Mouse (Mus musculus) activated CD4-positive, CD25-positive, alpha-beta regulatory T cell, adult 4 months (primary cell): ENCODE measurements around the gene Gm10100. TPM values are rescaled to one million over a fixed set of nuclear protein-coding genes. Genes with fewer than 3 reads are reported as not detected.
"Not testable (repeated sequence)": the region's sequence is repeated elsewhere in the genome, so short reads cannot be mapped to it uniquely, and the experiment has no call there.

Source experiments
- ATAC-seq: one replicate; pipeline ENCODE4 v1.8.0; 2017
- polyA plus RNA-seq, 2 experiments: library from polyadenylated mRNA; unstranded; fragments of 100-300 nt; shearing (Covaris generic); gene quantifications; one replicate each; pipeline ENCODE4 v1.2.1; 2017

The Gm10100 gene
- polyA plus RNA-seq, 2 experiments from 2014 or later = not detected

DNA sequence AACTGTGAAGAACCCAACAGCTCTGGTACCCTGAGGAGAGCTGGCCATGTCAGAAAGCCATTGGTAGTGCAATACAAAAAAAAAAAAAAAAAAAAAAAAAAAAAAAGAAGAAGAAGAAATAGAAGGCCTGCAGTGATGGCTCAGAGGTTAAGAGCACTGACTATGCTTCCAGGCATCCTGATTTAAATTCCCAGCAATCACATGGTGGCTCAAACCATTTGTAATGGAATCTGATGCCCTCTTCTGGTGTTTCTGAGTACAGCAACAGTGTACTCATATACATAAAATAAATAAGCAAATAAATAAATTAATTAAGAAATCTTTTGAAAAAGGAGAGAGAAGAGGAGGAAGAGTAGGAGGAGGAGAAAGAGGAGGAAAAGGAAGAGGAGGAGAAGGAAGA lies 27.2 kb downstream of the Gm10100 start:
- ATAC-seq = no peak

DNA sequence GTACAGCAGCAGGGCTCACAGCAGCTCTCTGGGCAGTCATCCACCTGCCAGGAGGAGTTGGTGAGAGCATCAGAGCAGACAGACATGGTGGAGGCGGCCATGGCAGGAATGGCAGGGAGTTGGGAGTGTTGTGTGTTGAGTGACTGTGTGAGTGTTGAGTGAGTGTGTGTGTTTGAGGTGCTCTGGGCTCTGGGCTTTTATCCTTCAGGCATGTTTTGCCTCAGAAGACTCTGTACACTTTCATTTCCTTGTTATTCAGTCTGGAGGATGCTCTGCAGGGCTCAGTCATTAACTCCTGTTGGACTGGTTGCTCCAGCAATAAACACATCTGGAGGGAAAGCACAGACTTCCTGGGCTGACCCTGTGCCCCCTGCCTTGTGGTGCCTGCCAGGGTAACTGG lies 33.3 kb downstream of the Gm10100 start, which contains the start of gene Gm3233:
TSS of gene Gm3233 (minus strand) at position 101 of the 400 bp plus-strand sequence.
- not testable (repeated sequence) for ATAC-seq

DNA sequence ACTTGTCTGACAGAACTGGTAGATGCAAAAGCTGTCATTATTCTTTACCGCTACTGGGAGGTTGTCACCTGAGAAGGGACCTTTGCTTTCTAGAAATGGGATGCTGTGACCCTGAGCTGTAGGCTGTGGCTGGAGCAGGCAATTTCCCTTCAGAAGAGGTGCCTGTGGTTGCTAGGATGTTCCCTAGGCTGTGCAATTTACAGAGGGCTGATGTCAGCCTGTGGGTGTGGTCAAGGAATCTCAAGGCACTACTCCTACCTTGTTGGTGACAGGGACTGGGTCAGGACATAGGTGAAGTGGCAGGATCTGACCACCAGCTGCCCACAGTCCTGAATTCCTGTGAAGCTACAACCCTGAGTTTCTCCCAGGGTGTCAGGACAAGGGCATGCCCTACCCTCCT lies 43.4 kb downstream of the Gm10100 start:
- ATAC-seq = no peak

DNA sequence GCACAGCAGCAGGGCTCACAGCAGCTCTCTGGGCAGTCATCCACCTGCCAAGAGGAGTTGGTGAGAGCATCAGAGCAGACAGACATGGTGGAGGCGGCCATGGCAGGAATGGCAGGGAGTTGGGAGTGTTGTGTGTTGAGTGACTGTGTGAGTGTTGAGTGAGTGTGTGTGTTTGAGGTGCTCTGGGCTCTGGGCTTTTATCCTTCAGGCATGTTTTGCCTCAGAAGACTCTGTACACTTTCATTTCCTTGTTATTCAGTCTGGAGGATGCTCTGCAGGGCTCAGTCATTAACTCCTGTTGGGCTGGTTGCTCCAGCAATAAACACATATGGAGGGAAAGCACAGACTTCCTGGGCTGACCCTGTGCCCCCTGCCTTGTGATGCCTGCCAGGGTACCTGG lies 44.9 kb downstream of the Gm10100 start, which contains the start of gene Gm3238:
TSS of gene Gm3238 (minus strand) at position 101 of the 400 bp plus-strand sequence.
- not testable (repeated sequence) for ATAC-seq

DNA sequence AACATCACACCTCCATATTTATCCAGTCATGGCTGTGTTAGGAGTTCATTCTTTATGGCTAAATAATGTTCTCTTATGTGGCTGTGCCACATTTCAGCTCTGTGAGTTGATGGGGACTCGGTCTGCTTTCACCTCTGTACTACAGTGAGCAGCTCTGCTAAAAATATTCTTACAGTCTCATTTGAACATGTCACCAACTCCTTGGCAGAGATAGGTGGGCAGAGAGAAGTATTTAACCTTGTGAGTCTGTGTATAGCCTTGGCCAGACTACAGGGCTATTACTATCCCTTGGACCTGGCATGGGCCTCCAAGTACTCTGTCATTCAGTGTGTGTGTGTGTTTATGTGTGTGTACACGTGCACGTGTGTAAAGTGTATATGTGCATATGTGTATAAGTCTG lies 45.9 kb downstream of the Gm10100 start:
- ATAC-seq = not testable (repeated sequence)

Other genes starting within 250 kb of the Gm10100 start
- gene Fam207a, start 210.7 kb upstream of the Gm10100 start, polyA plus RNA-seq = 10 to 100 TPM; 15.2 to 15.3 TPM
- 100 to 1,000 TPM; 375 to 386 TPM for gene Itgb2, start 196.2 kb upstream of the Gm10100 start, polyA plus RNA-seq
- 10 to 100 TPM; 85.6 to 92.6 TPM for gene Pttg1ip, start 144.8 kb upstream of the Gm10100 start, polyA plus RNA-seq
- 10 to 100 TPM; 75.5 to 83.8 TPM for gene Sumo3, start 120.4 kb upstream of the Gm10100 start, polyA plus RNA-seq
- 1 to 10 TPM in 1 of 2 experiments, not detected in 1; 6.5 TPM for gene Gm49325, start 120.3 kb upstream of the Gm10100 start, polyA plus RNA-seq
- gene Ube2g2, start 104.2 kb upstream of the Gm10100 start, polyA plus RNA-seq = 10 to 100 TPM; 36.5 to 39.3 TPM
- gene Tspear, start 39.9 kb upstream of the Gm10100 start, polyA plus RNA-seq = under 1 TPM; 0.38 to 0.40 TPM
- not detected for gene Gm19402, start 35.7 kb upstream of the Gm10100 start, polyA plus RNA-seq
- not detected for gene Gm9508, start 29.3 kb upstream of the Gm10100 start, polyA plus RNA-seq
- gene Gm10272, start 19.9 kb upstream of the Gm10100 start, polyA plus RNA-seq = not detected
- gene Gm10024, start 15.0 kb upstream of the Gm10100 start, polyA plus RNA-seq = not detected
- not detected for gene Gm10142, start 10.7 kb upstream of the Gm10100 start, polyA plus RNA-seq
- not detected for gene Krtap12-1, start 5.9 kb upstream of the Gm10100 start, polyA plus RNA-seq
- gene Gm18596, start 16.2 kb downstream of the Gm10100 start, polyA plus RNA-seq = not detected
- gene Gm9736, start 24.9 kb downstream of the Gm10100 start, polyA plus RNA-seq = not detected
- gene Gm3233, start 33.2 kb downstream of the Gm10100 start, polyA plus RNA-seq = not detected
- gene Gm3238, start 44.8 kb downstream of the Gm10100 start, polyA plus RNA-seq = not detected
- not detected for gene Gm7138, start 50.5 kb downstream of the Gm10100 start, polyA plus RNA-seq
- gene Gm3250, start 56.1 kb downstream of the Gm10100 start, polyA plus RNA-seq = not detected
- gene Gm7137, start 61.7 kb downstream of the Gm10100 start, polyA plus RNA-seq = not detected
- gene Gm9639, start 68.6 kb downstream of the Gm10100 start, polyA plus RNA-seq = not detected
- not detected for gene Gm19668, start 72.6 kb downstream of the Gm10100 start, polyA plus RNA-seq
- gene Gm9507, start 85.4 kb downstream of the Gm10100 start, polyA plus RNA-seq = not detected
- gene Gm2696, start 88.2 kb downstream of the Gm10100 start, polyA plus RNA-seq = not detected
- not detected for gene Krtap10-4, start 100.6 kb downstream of the Gm10100 start, polyA plus RNA-seq
- not detected for gene Krtap10-10, start 109.5 kb downstream of the Gm10100 start, polyA plus RNA-seq
- not detected for gene Gm36176, start 120.3 kb downstream of the Gm10100 start, polyA plus RNA-seq
- gene Gm10318, start 126.4 kb downstream of the Gm10100 start, polyA plus RNA-seq = not detected
- not detected for gene Gm3285, start 135.5 kb downstream of the Gm10100 start, polyA plus RNA-seq
- gene Lrrc3, start 176.1 kb downstream of the Gm10100 start, polyA plus RNA-seq = not detected
- under 1 TPM; 0.38 TPM for gene Trpm2, start 244.1 kb downstream of the Gm10100 start, polyA plus RNA-seq